Comparison of ENCODE assay signal across 8 mouse cellular contexts in genomic region chr3:122046187-122046620, GRCm38 (mm10). TPM values are rescaled to one million over a fixed set of nuclear protein-coding genes. Genes with fewer than 3 reads are reported as not detected.
DNase-seq lines count a peak whose midpoint lies in the region; ATAC-seq lines count a peak whose summit lies in the region.

No protein-coding gene starts in this region.

- peaks cover 58% of the 10 kb centered on the region for H3K4me1 ChIP-seq in forebrain, embryonic 15.5 days
- peaks cover 36% of the 10 kb centered on the region for H3K4me1 ChIP-seq in hindbrain, embryonic 16.5 days (ENCODE audit: control insufficient read depth, insufficient read depth, low read depth, low read length)
- peaks cover 65% of the 10 kb centered on the region for H3K4me1 ChIP-seq in midbrain, embryonic 10.5 days

- WGBS in forebrain, embryonic 15.5 days = 6% methylated on average over 10 of the region's 10 CpGs
- WGBS in hindbrain, embryonic 16.5 days = 6% methylated on average over 10 of the region's 10 CpGs
- WGBS in midbrain, embryonic 10.5 days = 15% methylated on average over 10 of the region's 10 CpGs

- no peak overlapping the region for H3K9ac ChIP-seq in forebrain, embryonic 15.5 days (replicated peaks)
- peak overlapping the region; percentile 20; the same call in 1 of the 2 replicates for H3K9ac ChIP-seq in hindbrain, embryonic 16.5 days (ENCODE audit: low read depth, low read length)

- peak; percentile 58 for DNase-seq in ovary, postnatal 14 days (ENCODE audit: low spot score)
- DNase-seq in ovary, adult 18-20 months (ENCODE audit: low spot score) = no peak
- no peak for DNase-seq in midbrain, embryonic 10.5 days (ENCODE audit: low spot score)
- no peak for DNase-seq in adipocyte (ENCODE audit: low spot score)

- H3K27ac ChIP-seq in forebrain, embryonic 15.5 days (replicated peaks) = no peak overlapping the region
- H3K27ac ChIP-seq in hindbrain, embryonic 16.5 days (ENCODE audit: low read depth, low read length) = no peak overlapping the region
- no peak overlapping the region for H3K27ac ChIP-seq in midbrain, embryonic 10.5 days (replicated peaks)

- peaks cover 43% of the 10 kb centered on the region for H3K27me3 ChIP-seq in forebrain, embryonic 15.5 days
- H3K27me3 ChIP-seq in hindbrain, embryonic 16.5 days (replicated peaks; ENCODE audit: control insufficient read depth, insufficient read depth, low read length) = peaks cover 5% of the 10 kb centered on the region
- peaks cover 95% of the 10 kb centered on the region for H3K27me3 ChIP-seq in midbrain, embryonic 10.5 days (ENCODE audit: low read depth, poor library complexity, severe bottlenecking)

- peak; percentile 60 for ATAC-seq in forebrain, embryonic 15.5 days (replicated peaks)
- ATAC-seq in hindbrain, embryonic 16.5 days = peak; percentile 70
- ATAC-seq in frontal cortex, adult (ENCODE audit: low TSS enrichment) = no peak
- no peak for ATAC-seq in inflammation-experienced regulatory T-cells, adult 6 months

- H3K9me3 ChIP-seq in forebrain, embryonic 15.5 days = no peaks in the 10 kb centered on the region
- H3K9me3 ChIP-seq in hindbrain, embryonic 16.5 days (ENCODE audit: control insufficient read depth, low read length) = no peaks in the 10 kb centered on the region
- H3K9me3 ChIP-seq in midbrain, embryonic 10.5 days (replicated peaks) = no peaks in the 10 kb centered on the region

- H3K36me3 ChIP-seq in forebrain, embryonic 15.5 days = no peaks in the 10 kb centered on the region
- no peaks in the 10 kb centered on the region for H3K36me3 ChIP-seq in hindbrain, embryonic 16.5 days (ENCODE audit: control insufficient read depth, insufficient read depth, low read length)
- H3K36me3 ChIP-seq in midbrain, embryonic 10.5 days = no peaks in the 10 kb centered on the region

- 0 out of 2 replicates have a peak overlapping the region, but pooled peaks have one; percentile 3 for H3K4me2 ChIP-seq in forebrain, embryonic 15.5 days (replicated peaks)
- H3K4me2 ChIP-seq in hindbrain, embryonic 16.5 days (ENCODE audit: low read length) = peak overlapping the region; percentile 29; the same call in 1 of the 2 replicates

- H3K4me3 ChIP-seq in forebrain, embryonic 15.5 days = no peak overlapping the region
- no peak overlapping the region for H3K4me3 ChIP-seq in hindbrain, embryonic 16.5 days (ENCODE audit: low read length)
- peak overlapping the region; percentile 20; the same call in 1 of the 2 replicates for H3K4me3 ChIP-seq in midbrain, embryonic 10.5 days

RNA-seq across cellular contexts. Expression of gene Abca4, which starts 2.0 kb away (rescaled TPM):
- 0.72 and 1.4 TPM in 2 replicates for polyA plus RNA-seq in forebrain, embryonic 15.5 days (2015; fragmentation: Nextera tagmentation; extraction: Ambion mirVana)
- polyA plus RNA-seq in hindbrain, embryonic 16.5 days (2015; fragmentation: Nextera tagmentation; extraction: Ambion mirVana) = 3.7 and 4.1 TPM in 2 replicates
- polyA plus RNA-seq in midbrain, embryonic 10.5 days (2016; fragmentation: Nextera tagmentation; extraction: Ambion mirVana) = 2.2 and 2.6 TPM in 2 replicates
- not detected for polyA plus RNA-seq in inflammation-experienced regulatory T-cells, adult 6 months (2017; shearing (Covaris generic))

Comparison
In these comparisons a context has a peak if more than half of its experiments do, and no peak if none do; other contexts are left out.
1. ATAC-seq: peak in forebrain, embryonic 15.5 days (single experiment) and hindbrain, embryonic 16.5 days (single experiment); none in frontal cortex, adult (single experiment) and inflammation-experienced regulatory T-cells, adult 6 months (single experiment).